Mouse (Mus musculus): ENCODE measurements around the gene Ppp3ca. TPM values are rescaled to one million over a fixed set of nuclear protein-coding genes. Genes with fewer than 3 reads are reported as not detected.

Gene Ppp3ca
- polyA plus RNA-seq, 1 experiment from 2014 or later: 37.3 TPM

GRCm38 (mm10) chr3:136952822-136953221 lies 282.9 kb downstream of the Ppp3ca start:
- no peaks in the 10 kb centered on the region for H3K27me3 ChIP-seq (replicated peaks; ENCODE audit: control insufficient read depth, insufficient read depth, low read length)
- 91% methylated on average over 1 of the region's 1 CpGs for WGBS
- H3K36me3 ChIP-seq (ENCODE audit: control insufficient read depth, insufficient read depth): no peaks in the 10 kb centered on the region
- H3K4me1 ChIP-seq (replicated peaks; ENCODE audit: control insufficient read depth, insufficient read depth, low read length): no peaks in the 10 kb centered on the region; the same call in 1 of the 2 replicates
- no peak overlapping the region for H3K4me2 ChIP-seq (replicated peaks; ENCODE audit: low read depth)
- no peak overlapping the region for H3K9ac ChIP-seq (ENCODE audit: low read depth, low read length)
- no peak for ATAC-seq
- no peaks in the 10 kb centered on the region for H3K9me3 ChIP-seq (ENCODE audit: control insufficient read depth)
- no peak for TF ChIP-seq CTCF (IDR thresholded peaks at IDR 0.05; ENCODE audit: low read depth)
- no peak overlapping the region for H3K4me3 ChIP-seq (ENCODE audit: low read depth, low read length)
- H3K27ac ChIP-seq (ENCODE audit: low read depth, low read length): no peak overlapping the region

GRCm38 (mm10) chr3:136955043-136955442 lies 285.1 kb downstream of the Ppp3ca start:
- 31% methylated on average over 2 of the region's 2 CpGs for WGBS
- H3K9ac ChIP-seq (ENCODE audit: low read depth, low read length): no peak overlapping the region
- no peaks in the 10 kb centered on the region for H3K36me3 ChIP-seq (ENCODE audit: control insufficient read depth, insufficient read depth)
- no peak overlapping the region for H3K4me2 ChIP-seq (replicated peaks; ENCODE audit: low read depth)
- H3K4me3 ChIP-seq (ENCODE audit: low read depth, low read length): no peak overlapping the region
- no peaks in the 10 kb centered on the region for H3K9me3 ChIP-seq (ENCODE audit: control insufficient read depth)
- ATAC-seq: peak; percentile 80
- no peak for TF ChIP-seq CTCF (IDR thresholded peaks at IDR 0.05; ENCODE audit: low read depth)
- H3K27ac ChIP-seq (ENCODE audit: low read depth, low read length): no peak overlapping the region
- no peaks in the 10 kb centered on the region; the same call in 1 of the 2 replicates for H3K4me1 ChIP-seq (replicated peaks; ENCODE audit: control insufficient read depth, insufficient read depth, low read length)
- no peaks in the 10 kb centered on the region for H3K27me3 ChIP-seq (replicated peaks; ENCODE audit: control insufficient read depth, insufficient read depth, low read length)

- no peak overlapping the region for H3K27ac ChIP-seq (ENCODE audit: low read depth, low read length)
- H3K4me3 ChIP-seq (ENCODE audit: low read depth, low read length): no peak overlapping the region
- H3K9ac ChIP-seq (ENCODE audit: low read depth, low read length): no peak overlapping the region
- H3K36me3 ChIP-seq (ENCODE audit: control insufficient read depth, insufficient read depth): no peaks in the 10 kb centered on the region
- no peaks in the 10 kb centered on the region for H3K27me3 ChIP-seq (replicated peaks; ENCODE audit: control insufficient read depth, insufficient read depth, low read length)
- peak; percentile 56; the same call in 1 of the 2 replicates for ATAC-seq
- no peaks in the 10 kb centered on the region for H3K9me3 ChIP-seq (ENCODE audit: control insufficient read depth)
- no peak for TF ChIP-seq CTCF (IDR thresholded peaks at IDR 0.05; ENCODE audit: low read depth)
- 42% methylated on average over 3 of the region's 3 CpGs for WGBS
- no peaks in the 10 kb centered on the region; the same call in 1 of the 2 replicates for H3K4me1 ChIP-seq (replicated peaks; ENCODE audit: control insufficient read depth, insufficient read depth, low read length)
- H3K4me2 ChIP-seq (replicated peaks; ENCODE audit: low read depth): no peak overlapping the region
Observed at GRCm38 (mm10) chr3:136960314-136960713, 290.4 kb downstream of the Ppp3ca start.

GRCm38 (mm10) chr3:136966786-136967185 lies 296.9 kb downstream of the Ppp3ca start:
- no peak overlapping the region for H3K4me2 ChIP-seq (replicated peaks; ENCODE audit: low read depth)
- no peak for TF ChIP-seq CTCF (IDR thresholded peaks at IDR 0.05; ENCODE audit: low read depth)
- H3K9me3 ChIP-seq (ENCODE audit: control insufficient read depth): no peaks in the 10 kb centered on the region
- 94% methylated on average over 5 of the region's 5 CpGs for WGBS
- H3K9ac ChIP-seq (ENCODE audit: low read depth, low read length): no peak overlapping the region
- H3K36me3 ChIP-seq (ENCODE audit: control insufficient read depth, insufficient read depth): no peaks in the 10 kb centered on the region
- H3K4me1 ChIP-seq (replicated peaks; ENCODE audit: control insufficient read depth, insufficient read depth, low read length): no peaks in the 10 kb centered on the region
- ATAC-seq: no peak
- H3K4me3 ChIP-seq (ENCODE audit: low read depth, low read length): no peak overlapping the region
- H3K27me3 ChIP-seq (replicated peaks; ENCODE audit: control insufficient read depth, insufficient read depth, low read length): no peaks in the 10 kb centered on the region
- no peak overlapping the region for H3K27ac ChIP-seq (ENCODE audit: low read depth, low read length)

GRCm38 (mm10) chr3:136967510-136967909 lies 297.6 kb downstream of the Ppp3ca start:
- H3K27ac ChIP-seq (ENCODE audit: low read depth, low read length): no peak overlapping the region
- no peak overlapping the region for H3K4me3 ChIP-seq (ENCODE audit: low read depth, low read length)
- H3K9ac ChIP-seq (ENCODE audit: low read depth, low read length): no peak overlapping the region
- no peaks in the 10 kb centered on the region for H3K9me3 ChIP-seq (ENCODE audit: control insufficient read depth)
- no peaks in the 10 kb centered on the region for H3K27me3 ChIP-seq (replicated peaks; ENCODE audit: control insufficient read depth, insufficient read depth, low read length)
- WGBS: 89% methylated on average over 2 of the region's 2 CpGs
- no peak overlapping the region for H3K4me2 ChIP-seq (replicated peaks; ENCODE audit: low read depth)
- H3K36me3 ChIP-seq (ENCODE audit: control insufficient read depth, insufficient read depth): no peaks in the 10 kb centered on the region
- H3K4me1 ChIP-seq (replicated peaks; ENCODE audit: control insufficient read depth, insufficient read depth, low read length): no peaks in the 10 kb centered on the region
- TF ChIP-seq CTCF (IDR thresholded peaks at IDR 0.05; ENCODE audit: low read depth): no peak
- ATAC-seq: no peak

- no peak for TF ChIP-seq CTCF (IDR thresholded peaks at IDR 0.05; ENCODE audit: low read depth)
- 68% methylated on average over 4 of the region's 4 CpGs for WGBS
- ATAC-seq: no peak
- H3K9me3 ChIP-seq (ENCODE audit: control insufficient read depth): no peaks in the 10 kb centered on the region
- no peaks in the 10 kb centered on the region for H3K27me3 ChIP-seq (replicated peaks; ENCODE audit: control insufficient read depth, insufficient read depth, low read length)
- H3K27ac ChIP-seq (ENCODE audit: low read depth, low read length): no peak overlapping the region
- no peaks in the 10 kb centered on the region for H3K4me1 ChIP-seq (replicated peaks; ENCODE audit: control insufficient read depth, insufficient read depth, low read length)
- H3K4me2 ChIP-seq (replicated peaks; ENCODE audit: low read depth): no peak overlapping the region
- no peak overlapping the region for H3K9ac ChIP-seq (ENCODE audit: low read depth, low read length)
- no peak overlapping the region for H3K4me3 ChIP-seq (ENCODE audit: low read depth, low read length)
- H3K36me3 ChIP-seq (ENCODE audit: control insufficient read depth, insufficient read depth): no peaks in the 10 kb centered on the region
Observed at GRCm38 (mm10) chr3:136969796-136970195, 299.9 kb downstream of the Ppp3ca start.

GRCm38 (mm10) chr3:136977859-136978258 lies 307.9 kb downstream of the Ppp3ca start:
- no peak for ATAC-seq
- no peak overlapping the region for H3K27ac ChIP-seq (ENCODE audit: low read depth, low read length)
- 77% methylated on average over 1 of the region's 1 CpGs for WGBS
- no peaks in the 10 kb centered on the region for H3K36me3 ChIP-seq (ENCODE audit: control insufficient read depth, insufficient read depth)
- no peak overlapping the region for H3K4me3 ChIP-seq (ENCODE audit: low read depth, low read length)
- H3K9me3 ChIP-seq (ENCODE audit: control insufficient read depth): no peaks in the 10 kb centered on the region
- H3K4me1 ChIP-seq (replicated peaks; ENCODE audit: control insufficient read depth, insufficient read depth, low read length): no peaks in the 10 kb centered on the region
- no peaks in the 10 kb centered on the region for H3K27me3 ChIP-seq (replicated peaks; ENCODE audit: control insufficient read depth, insufficient read depth, low read length)
- H3K9ac ChIP-seq (ENCODE audit: low read depth, low read length): no peak overlapping the region
- no peak for TF ChIP-seq CTCF (IDR thresholded peaks at IDR 0.05; ENCODE audit: low read depth)
- no peak overlapping the region for H3K4me2 ChIP-seq (replicated peaks; ENCODE audit: low read depth)
